Comparison of ENCODE assay signal across 8 mouse cellular contexts in genomic region chr14:40963501-40964213, GRCm38 (mm10). TPM values are rescaled to one million over a fixed set of nuclear protein-coding genes. Genes with fewer than 3 reads are reported as not detected.
A peak's percentile ranks its signal among the peaks of the same experiment; 100 is the strongest.
DNase-seq lines count a peak whose midpoint lies in the region; ATAC-seq and TF ChIP-seq lines count a peak whose summit lies in the region.

No protein-coding gene starts in this region.

- TF ChIP-seq CTCF in heart, adult 2 months (IDR thresholded peaks at IDR 0.05): no peak
- no peak for TF ChIP-seq CTCF in left cerebral cortex, adult 2 months (IDR thresholded peaks at IDR 0.05)
- TF ChIP-seq CTCF in CH12.LX (conservative IDR thresholded peaks at IDR 0.05 in 1 of 2, IDR thresholded peaks at IDR 0.05 in 1 of 2; ENCODE audit: low read depth in 2 of 2, low read length in 2 of 2): no peak
- TF ChIP-seq CTCF in intestine, postnatal 0 days (IDR thresholded peaks at IDR 0.05; ENCODE audit: low read depth): no peak

- in situ Hi-C loops in CH12.LX (cut with MboI; ENCODE audit: low pct_ligation_motif_present, low pct_unique_long_range_greater_than_20kb, low sequenced_read_pairs): no loop called here

- dilution Hi-C loops in CH12.LX (cut with MboI; ENCODE audit: extremely low pct_ligation_motif_present, extremely low pct_unique_long_range_greater_than_20kb, low sequenced_read_pairs): no loop called here

- no peak for TF ChIP-seq EP300 in heart, adult 2 months (IDR thresholded peaks at IDR 0.05; ENCODE audit: insufficient read depth, low read depth, low read length)
- TF ChIP-seq EP300 in CH12.LX (IDR thresholded peaks at IDR 0.05; ENCODE audit: low read length): no peak

- no peak overlapping the region for H3K4me2 ChIP-seq in CH12.LX (ENCODE audit: insufficient read depth, low read depth, poor library complexity, severe bottlenecking)
- peak overlapping the region; percentile 40 for H3K4me2 ChIP-seq in intestine, postnatal 0 days (replicated peaks; ENCODE audit: low read depth)

- H3K4me1 ChIP-seq in heart, adult 2 months (ENCODE audit: control insufficient read depth, insufficient read depth, low read length): peaks cover 32% of the 10 kb centered on the region
- H3K4me1 ChIP-seq in CH12.LX (ENCODE audit: control insufficient read depth in 1 of 2, insufficient read depth in 2 of 2): peaks cover 30 to 68% of the 10 kb centered on the region in 2 experiments
- peaks cover 27% of the 10 kb centered on the region for H3K4me1 ChIP-seq in intestine, postnatal 0 days (replicated peaks; ENCODE audit: control insufficient read depth, insufficient read depth, low read length)

- 0 out of 2 replicates have a peak, but pooled peaks cover 7% of the 10 kb centered on the region for H3K79me2 ChIP-seq in heart, adult 2 months (replicated peaks; ENCODE audit: control insufficient read depth, insufficient read depth, low read length)
- peaks cover 41% of the 10 kb centered on the region for H3K79me2 ChIP-seq in CH12.LX (replicated peaks; ENCODE audit: control insufficient read depth, extremely low read depth, insufficient read depth, poor library complexity, severe bottlenecking)

- H3K27me3 ChIP-seq in heart, adult 2 months (ENCODE audit: control insufficient read depth, insufficient read depth, low read length): no peaks in the 10 kb centered on the region
- no peaks in the 10 kb centered on the region for H3K27me3 ChIP-seq in CH12.LX (replicated peaks)
- no peaks in the 10 kb centered on the region for H3K27me3 ChIP-seq in intestine, postnatal 0 days (replicated peaks; ENCODE audit: control insufficient read depth, insufficient read depth, low read length)

- TF ChIP-seq POLR2A in heart, adult 2 months (IDR thresholded peaks at IDR 0.05; ENCODE audit: insufficient read depth, low read depth, low read length): no peak
- TF ChIP-seq POLR2A in CH12.LX (IDR thresholded peaks at IDR 0.05; ENCODE audit: low read depth, low read length): no peak

- no peak overlapping the region for H3K9ac ChIP-seq in heart, adult 2 months (ENCODE audit: low read depth, low read length)
- H3K9ac ChIP-seq in CH12.LX (ENCODE audit: insufficient read depth, low read depth): no peak overlapping the region
- no peak overlapping the region for H3K9ac ChIP-seq in intestine, postnatal 0 days (ENCODE audit: low read depth, low read length)

- intact Hi-C loops in heart, adult 2 months (cut with DNase I): no loop called here
- intact Hi-C loops in heart, postnatal 14 days (cut with DNase I): no loop called here
- intact Hi-C loops in left cerebral cortex, adult 2 months (cut with DNase I): no loop called here
- intact Hi-C loops in left cerebral cortex, postnatal 36 days (cut with DNase I): no loop called here

- 44% methylated on average over 3 of the region's 3 CpGs for whole genome bisulfite sequencing in heart, adult 2 months
- whole genome bisulfite sequencing in intestine, postnatal 0 days: 51% methylated on average over 3 of the region's 3 CpGs

- DNase-seq in heart, adult 2 months: no peak
- DNase-seq in heart, postnatal 14 days: no peak
- no peak for DNase-seq in left cerebral cortex, adult 2 months (ENCODE audit: extremely low spot score in 1 of 2, low spot score in 2 of 2)
- no peak for DNase-seq in left cerebral cortex, postnatal 36 days (ENCODE audit: low spot score in 2 of 2)
- DNase-seq in CH12.LX (ENCODE audit: extremely low read depth): no peak
- no peak for DNase-seq in left cerebral cortex, adult 11 months (ENCODE audit: low spot score)
- DNase-seq in cerebellum, adult 9-10 months: no peak

- no peak overlapping the region for H3K4me3 ChIP-seq in heart, adult 2 months
- no peak overlapping the region for H3K4me3 ChIP-seq in left cerebral cortex, adult 2 months
- H3K4me3 ChIP-seq in CH12.LX (replicated peaks in 1 of 3; ENCODE audit: low read depth in 2 of 3, low read length in 2 of 3, poor library complexity in 1 of 3): no peak overlapping the region
- no peak overlapping the region for H3K4me3 ChIP-seq in intestine, postnatal 0 days (ENCODE audit: low read depth, low read length)

- ATAC-seq in intestine, postnatal 0 days: no peak

- no peaks in the 10 kb centered on the region for H3K9me3 ChIP-seq in CH12.LX (replicated peaks; ENCODE audit: low read length)
- no peaks in the 10 kb centered on the region for H3K9me3 ChIP-seq in intestine, postnatal 0 days (ENCODE audit: control insufficient read depth)

- H3K36me3 ChIP-seq in heart, adult 2 months (ENCODE audit: control insufficient read depth, insufficient read depth, low read length): peaks cover 6% of the 10 kb centered on the region
- peaks cover 0 to 3% of the 10 kb centered on the region in 2 experiments for H3K36me3 ChIP-seq in CH12.LX (replicated peaks in 1 of 2; ENCODE audit: control insufficient read depth in 1 of 2, insufficient read depth in 1 of 2, low read length in 1 of 2)
- no peaks in the 10 kb centered on the region for H3K36me3 ChIP-seq in intestine, postnatal 0 days (ENCODE audit: control insufficient read depth, insufficient read depth)

- no peak for TF ChIP-seq RAD21 in CH12.LX (IDR thresholded peaks at IDR 0.05; ENCODE audit: low read depth, low read length)

- H3K27ac ChIP-seq in heart, adult 2 months: 0 out of 2 replicates have a peak overlapping the region, but pooled peaks have one; percentile 15
- peak overlapping the region; percentile 32 for H3K27ac ChIP-seq in left cerebral cortex, adult 2 months
- H3K27ac ChIP-seq in CH12.LX (ENCODE audit: insufficient read depth, low read depth): no peak overlapping the region
- peak overlapping the region; percentile 46; the same call in 1 of the 2 replicates for H3K27ac ChIP-seq in intestine, postnatal 0 days (ENCODE audit: low read depth, low read length)

TF ChIP-seq in CH12.LX, 34 proteins besides CTCF, POLR2A, EP300 and RAD21:
- TF ChIP-seq IRF4 (IDR thresholded peaks at IDR 0.05; ENCODE audit: low read depth, low read length) (no peak), USF1 (IDR thresholded peaks at IDR 0.05; ENCODE audit: low read depth, low read length) (peak; percentile 22; the same call in 1 of the 2 replicates)

RNA-seq across cellular contexts. Expression of gene Tspan14, which starts 3.0 kb away (rescaled TPM):
- total RNA-seq in heart, adult 2 months (2021): 10 to 100 TPM; 11.8 to 18.6 TPM
- 25.7 and 26.4 TPM in 2 replicates for polyA plus RNA-seq in heart, adult 2 months (2012; rRNA removed)
- 10 to 100 TPM; 27.9 to 28.7 TPM for total RNA-seq in heart, postnatal 14 days (2021)
- total RNA-seq in left cerebral cortex, adult 2 months (2021): 10 to 100 TPM; 50.2 to 52.1 TPM
- total RNA-seq in left cerebral cortex, postnatal 36 days (2021): 10 to 100 TPM; 54.2 to 56.6 TPM
- total RNA-seq in CH12.LX (2012; rRNA removed) (14.9 and 16.1 TPM in 2 replicates), CH12.LX (2014; rRNA removed) (10.6 and 11.6 TPM in 2 replicates)
- 17.8 and 19.1 TPM in 2 replicates for polyA plus RNA-seq in CH12.LX (2012; ENCODE audit: insufficient read length, low read depth)
- polyA plus RNA-seq in intestine, postnatal 0 days (2015; fragmentation: Nextera tagmentation; extraction: Ambion mirVana): 30.5 and 33.3 TPM in 2 replicates

RNA-seq across cellular contexts. Expression of gene Fam213a, which starts 49.9 kb away (rescaled TPM):
- 10 to 100 TPM; 27.1 to 32.4 TPM for total RNA-seq in heart, adult 2 months (2021)
- 13.5 and 16.6 TPM in 2 replicates for polyA plus RNA-seq in heart, adult 2 months (2012; rRNA removed)
- 10 to 100 TPM; 17.1 to 22.2 TPM for total RNA-seq in heart, postnatal 14 days (2021)
- 100 to 1,000 TPM; 106 to 123 TPM for total RNA-seq in left cerebral cortex, adult 2 months (2021)
- total RNA-seq in left cerebral cortex, postnatal 36 days (2021): 100 to 1,000 TPM; 118 to 125 TPM
- 15.6 and 17.1 TPM in 2 replicates for total RNA-seq in CH12.LX (2012; rRNA removed)
- total RNA-seq in CH12.LX (2014; rRNA removed): 11.6 and 12.0 TPM in 2 replicates
- 12.3 and 14.1 TPM in 2 replicates for polyA plus RNA-seq in CH12.LX (2012; ENCODE audit: insufficient read length, low read depth)
- polyA plus RNA-seq in intestine, postnatal 0 days (2015; fragmentation: Nextera tagmentation; extraction: Ambion mirVana): 86.9 and 96.2 TPM in 2 replicates
